Mouse (Mus musculus) neural tube, embryonic 14.5 days (tissue): ENCODE data around the gene Ubl5. TPM values are rescaled to one million over a fixed set of nuclear protein-coding genes. Genes with fewer than 3 reads are reported as not detected.
"Not testable (repeated sequence)": the region's sequence is repeated elsewhere in the genome, so short reads cannot be mapped to it uniquely, and the experiment has no call there.

ENCODE experiments used
- ATAC-seq: fragments of 200-750 bp; cut with Nextera tagmentation; 2 replicates; pipeline ENCODE4 v1.8.0; 2017; ENCODE audit warnings: low read depth, mild to moderate bottlenecking, moderate TSS enrichment, moderate library complexity
- H3K27ac ChIP-seq: fragments of 300-500 bp; sonication (generic); 2 replicates; pipeline ENCODE4 v1.5.1; 2014; ENCODE audit warnings: low read depth, mild to moderate bottlenecking, control low read depth, low read length, moderate library complexity, mixed read lengths
- H3K27me3 ChIP-seq: fragments of 300-500 bp; sonication (generic); 2 replicates; pipeline ENCODE4 v1.6.1; 2014; ENCODE audit warnings: low read length; ENCODE audit not compliant: control insufficient read depth, insufficient read depth
- H3K36me3 ChIP-seq: fragments of 300-500 bp; sonication (generic); 2 replicates; pipeline ENCODE4 v1.6.1; 2014; ENCODE audit warnings: low read length, mixed read lengths; ENCODE audit not compliant: control insufficient read depth, insufficient read depth
- H3K4me1 ChIP-seq: fragments of 300-500 bp; sonication (generic); 2 replicates; pipeline ENCODE4 v1.6.1; 2014; ENCODE audit warnings: low read length; ENCODE audit not compliant: control insufficient read depth, insufficient read depth
- H3K4me2 ChIP-seq: fragments of 300-500 bp; sonication (generic); 2 replicates; pipeline ENCODE4 v1.6.1; 2014; ENCODE audit warnings: mild to moderate bottlenecking, low read depth, low read length, control low read depth
- H3K4me3 ChIP-seq: fragments of 300-500 bp; sonication (generic); 2 replicates; pipeline ENCODE4 v1.5.1; 2014; ENCODE audit warnings: low read depth, low read length, control low read depth, mixed read lengths
- H3K9ac ChIP-seq: fragments of 300-500 bp; sonication (generic); replicated peaks from 2 replicates; pipeline ENCODE4 v1.6.1; 2014; ENCODE audit warnings: low read depth, mild to moderate bottlenecking, control low read depth, low read length, mixed read lengths
- H3K9me3 ChIP-seq: fragments of 300-500 bp; sonication (generic); 2 replicates; pipeline ENCODE4 v1.6.1; 2016; ENCODE audit warnings: low read length; ENCODE audit not compliant: control insufficient read depth
- WGBS: fragments of 180-500 bp; shearing (Covaris S2); extraction: QIAGEN DNeasy Blood & Tissue Kit; methylation state at CpG from one replicate; pipeline ENCODE4 v1.1.7; 2014; 5-methylcytosine and 5-hydroxymethylcytosine counted together
- polyA plus RNA-seq: library from polyadenylated mRNA; unstranded; fragments of >200 nt; fragmentation: Nextera tagmentation; extraction: Ambion mirVana; gene quantifications from 2 replicates; pipeline ENCODE4 v1.2.1, GENCODE M21; 2014

Ubl5 gene
- polyA plus RNA-seq, 1 experiment from 2014 or later = 488 TPM

GRCm38 (mm10) chr9:20635676-20636075 lies 7.0 kb upstream of the Ubl5 start:
- H3K27me3 ChIP-seq, H3K4me1 ChIP-seq, H3K27ac ChIP-seq, H3K4me2 ChIP-seq, H3K9ac ChIP-seq, ATAC-seq, H3K9me3 ChIP-seq, H3K4me3 ChIP-seq: not testable (repeated sequence)
- WGBS = 93% methylated on average over 8 of the region's 8 CpGs
- peaks cover 11% of the 10 kb centered on the region; the same call in 1 of the 2 replicates for H3K36me3 ChIP-seq

DNA sequence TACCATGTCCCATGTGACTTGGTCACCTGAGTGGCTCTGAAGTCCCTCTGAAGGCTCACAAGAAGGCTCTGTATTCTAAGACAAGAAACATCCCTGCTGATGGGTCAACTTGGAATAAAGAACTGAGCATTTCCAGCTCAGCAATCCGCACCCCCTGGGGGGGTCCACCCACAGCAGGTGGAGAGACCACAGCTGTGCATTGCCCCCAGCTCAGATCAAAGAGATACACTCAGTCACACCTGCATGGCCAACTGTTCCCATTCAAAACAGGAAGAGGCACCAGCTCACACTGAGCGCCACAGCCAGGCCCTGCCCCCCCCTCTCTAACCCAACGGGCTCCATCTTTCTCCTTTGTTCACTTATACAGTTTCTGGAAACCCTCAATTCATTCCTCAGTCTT lies 6.4 kb upstream of the Ubl5 start:
- Histone ChIP-seq H3K27me3 (no peaks in the 10 kb centered on the region), H3K27ac (no peak overlapping the region), H3K9ac (no peak overlapping the region), H3K4me3 (no peak overlapping the region), H3K36me3 (peaks cover 11% of the 10 kb centered on the region; the same call in 1 of the 2 replicates), H3K9me3 (no peaks in the 10 kb centered on the region), H3K4me1 (peaks cover 6% of the 10 kb centered on the region), H3K4me2 (no peak overlapping the region)
- 86% methylated on average over 3 of the region's 3 CpGs for WGBS
- peak; percentile 28; the same call in 1 of the 2 replicates for ATAC-seq

GRCm38 (mm10) chr9:20636790-20637189 lies 5.9 kb upstream of the Ubl5 start:
- Histone ChIP-seq H3K4me1 (peaks cover 10% of the 10 kb centered on the region), H3K27ac (no peak overlapping the region)
- no peak for ATAC-seq

GRCm38 (mm10) chr9:20638552-20638951 lies 4.1 kb upstream of the Ubl5 start:
- no peaks in the 10 kb centered on the region for H3K27me3 ChIP-seq
- peaks cover 10% of the 10 kb centered on the region for H3K4me1 ChIP-seq
- no peak overlapping the region for H3K27ac ChIP-seq
- no peaks in the 10 kb centered on the region for H3K9me3 ChIP-seq
- H3K4me2 ChIP-seq = no peak overlapping the region
- H3K36me3 ChIP-seq = peaks cover 11% of the 10 kb centered on the region; the same call in 1 of the 2 replicates
- H3K4me3 ChIP-seq = no peak overlapping the region
- H3K9ac ChIP-seq = no peak overlapping the region
- 94% methylated on average over 19 of the region's 19 CpGs for WGBS
- ATAC-seq = no peak

More at GRCm38 (mm10) chr9:20636790-20637189, 5.9 kb upstream of the Ubl5 start:
- peaks cover 11% of the 10 kb centered on the region; the same call in 1 of the 2 replicates for H3K36me3 ChIP-seq
- no peak overlapping the region for H3K9ac ChIP-seq
- no peaks in the 10 kb centered on the region for H3K9me3 ChIP-seq
- no peaks in the 10 kb centered on the region for H3K27me3 ChIP-seq
- 86% methylated on average over 2 of the region's 2 CpGs for WGBS
- no peak overlapping the region for H3K4me3 ChIP-seq
- no peak overlapping the region for H3K4me2 ChIP-seq

DNA sequence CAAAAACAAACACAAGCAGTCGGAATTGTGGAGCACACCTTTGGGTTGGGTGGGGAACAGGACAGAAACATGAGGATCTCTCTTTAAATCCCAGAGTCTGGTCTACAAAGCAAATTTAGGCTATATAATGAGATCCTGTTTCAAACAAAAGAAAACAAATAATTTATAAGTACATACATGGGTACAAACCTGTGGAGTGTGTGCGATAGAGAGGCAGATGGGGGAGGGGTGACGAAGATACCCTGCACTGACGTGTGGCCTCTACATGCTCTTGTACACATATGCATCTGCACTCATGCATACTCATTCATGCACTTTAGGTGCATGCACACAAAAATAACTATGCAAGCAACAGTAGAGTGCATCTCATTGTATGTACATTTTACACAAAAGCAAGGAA lies 3.2 kb upstream of the Ubl5 start:
- Histone ChIP-seq H3K4me1 (peaks cover 10% of the 10 kb centered on the region), H3K4me3 (no peak overlapping the region), H3K9me3 (no peaks in the 10 kb centered on the region), H3K27ac (no peak overlapping the region), H3K27me3 (no peaks in the 10 kb centered on the region), H3K36me3 (peaks cover 11% of the 10 kb centered on the region; the same call in 1 of the 2 replicates), H3K9ac (no peak overlapping the region), H3K4me2 (no peak overlapping the region)
- 90% methylated on average over 4 of the region's 4 CpGs for WGBS
- no peak for ATAC-seq

DNA sequence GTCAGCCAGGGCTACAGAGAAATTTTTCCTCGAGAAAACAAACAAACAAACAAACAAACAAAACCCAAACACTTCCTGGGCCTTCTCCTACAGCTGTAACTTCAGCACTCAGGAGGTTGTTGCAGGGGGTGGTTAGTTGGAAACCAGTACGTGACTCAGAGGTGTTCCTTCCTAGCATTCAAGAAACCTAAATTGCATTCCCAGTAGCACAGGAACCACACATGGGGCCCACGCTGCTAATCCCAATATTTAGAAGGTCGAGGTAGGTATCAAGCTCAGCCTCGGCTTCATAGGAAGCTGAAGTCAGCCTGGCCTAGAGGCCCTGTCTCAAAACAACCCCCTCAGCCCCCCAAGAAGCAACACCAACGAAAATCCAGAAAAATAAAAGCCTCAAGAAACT lies 1.2 kb upstream of the Ubl5 start:
- ATAC-seq = no peak
- peak overlapping the region; percentile 80 for H3K9ac ChIP-seq
- peak overlapping the region; percentile 80 for H3K27ac ChIP-seq

DNA sequence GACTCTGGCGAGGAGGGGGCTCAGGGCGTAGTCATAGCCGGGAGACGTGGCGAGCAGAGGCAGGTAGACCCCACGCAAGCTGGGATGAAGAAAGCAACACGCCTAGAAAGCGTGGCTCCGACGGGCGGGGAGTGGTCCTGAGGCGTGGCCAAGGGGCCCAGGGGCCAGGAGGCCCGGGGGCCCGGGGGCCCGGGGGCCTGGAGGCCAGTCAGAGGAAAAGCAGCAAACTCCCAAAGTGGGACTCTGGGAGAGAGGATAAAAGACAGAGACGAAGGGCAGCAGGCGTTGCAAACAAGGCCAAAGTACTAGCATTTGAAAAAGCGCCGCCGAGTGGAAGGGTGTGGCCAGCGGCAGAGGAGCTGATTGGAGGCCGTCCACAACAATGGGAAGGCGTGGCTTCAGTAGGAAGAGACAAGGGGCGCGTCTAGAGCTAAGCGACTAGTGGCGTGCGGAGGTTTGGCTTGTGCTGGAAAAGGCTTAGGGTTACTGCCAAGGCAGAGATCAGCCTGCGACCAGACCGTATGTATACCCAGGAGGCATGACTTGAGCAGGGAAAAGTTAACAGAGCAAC lies 303 bp downstream of the Ubl5 start:
- under 1% methylated on average over 30 of the region's 30 CpGs for WGBS
- peak overlapping the region; percentile 80 for H3K9ac ChIP-seq
- peaks cover 23% of the 10 kb centered on the region for H3K4me1 ChIP-seq
- H3K9me3 ChIP-seq = no peaks in the 10 kb centered on the region
- peak; percentile 87 for ATAC-seq
- H3K27ac ChIP-seq = peak overlapping the region; percentile 80
- H3K4me3 ChIP-seq = peak overlapping the region; percentile 69
- peak overlapping the region; percentile 68 for H3K4me2 ChIP-seq
- H3K27me3 ChIP-seq = no peaks in the 10 kb centered on the region
- H3K36me3 ChIP-seq = peaks cover 15% of the 10 kb centered on the region; the same call in 1 of the 2 replicates

More for the DNA sequence above, 1.2 kb upstream of the Ubl5 start:
- WGBS = 31% methylated on average over 6 of the region's 6 CpGs
- peaks cover 21% of the 10 kb centered on the region for H3K4me1 ChIP-seq
- H3K9me3 ChIP-seq = no peaks in the 10 kb centered on the region
- H3K4me3 ChIP-seq = peak overlapping the region; percentile 69
- no peaks in the 10 kb centered on the region for H3K27me3 ChIP-seq
- H3K4me2 ChIP-seq = peak overlapping the region; percentile 68
- peaks cover 11% of the 10 kb centered on the region; the same call in 1 of the 2 replicates for H3K36me3 ChIP-seq

DNA sequence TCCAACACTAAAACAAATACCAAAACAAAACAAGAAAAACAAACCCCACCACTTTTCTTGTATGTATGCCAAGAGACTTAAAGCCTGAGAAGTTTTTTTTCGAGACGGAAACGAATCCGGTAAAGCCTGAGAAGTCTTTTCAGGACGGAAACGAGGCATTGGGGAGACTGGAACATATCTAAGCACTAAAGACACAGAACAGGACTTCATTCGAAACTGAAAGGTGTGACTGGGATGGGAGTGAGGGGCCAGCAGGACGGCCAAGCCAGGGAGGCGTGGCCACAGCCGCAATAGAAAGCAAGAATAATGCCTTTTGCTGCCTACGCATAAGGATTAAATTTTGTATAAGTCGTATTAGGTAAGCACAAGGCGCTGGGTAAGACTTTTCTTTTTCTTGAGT lies 1.1 kb downstream of the Ubl5 start:
- Histone ChIP-seq H3K27ac (peak overlapping the region; percentile 76; the same call in 1 of the 2 replicates), H3K4me3 (peak overlapping the region; percentile 69), H3K9me3 (no peaks in the 10 kb centered on the region), H3K4me1 (peaks cover 23% of the 10 kb centered on the region), H3K27me3 (no peaks in the 10 kb centered on the region), H3K36me3 (peaks cover 16% of the 10 kb centered on the region; the same call in 1 of the 2 replicates), H3K4me2 (peak overlapping the region; percentile 68), H3K9ac (peak overlapping the region; percentile 80)
- 8% methylated on average over 13 of the region's 13 CpGs for WGBS
- no peak for ATAC-seq

DNA sequence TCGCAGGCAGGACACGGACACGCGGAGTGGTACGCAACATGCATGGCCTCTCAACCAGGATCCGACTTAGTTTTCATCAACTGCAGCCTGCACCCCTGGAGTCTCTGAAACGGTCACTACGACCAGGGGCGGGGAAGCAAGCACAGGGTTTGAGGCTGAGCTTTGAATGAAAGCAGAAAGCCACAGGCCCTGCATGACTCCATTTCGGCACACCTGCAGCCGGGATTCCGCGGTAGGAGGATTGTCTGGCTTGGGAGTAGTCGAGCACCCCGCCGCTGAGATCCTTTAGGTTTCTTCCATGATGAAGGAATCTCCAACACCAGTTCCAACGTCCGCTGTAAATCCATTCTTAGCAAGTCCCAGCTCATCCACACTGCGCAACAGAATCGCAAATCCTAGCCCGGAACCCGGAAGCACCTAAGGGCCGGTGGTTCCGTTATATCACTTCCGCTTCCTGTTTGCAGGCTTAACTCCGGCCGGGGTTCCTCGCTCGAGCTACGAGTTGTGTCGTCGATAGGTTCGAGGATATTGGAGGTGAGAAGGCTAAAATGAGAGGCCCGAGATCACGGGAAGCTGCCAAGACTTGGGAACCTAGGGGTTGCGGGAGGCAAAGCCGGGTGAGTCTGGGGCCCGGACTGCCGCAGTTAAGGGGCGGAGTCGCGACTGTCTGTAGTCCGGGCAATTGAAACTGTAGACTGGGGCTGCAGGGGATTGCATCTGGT lies 1.8 kb downstream of the Ubl5 start, which contains the start of gene Fbxl12:
Gene Fbxl12, minus strand, starts transcription at position 408 of the 722 bp plus-strand sequence.
- peak within 1 kb of the TSS; percentile 69 for H3K4me3 ChIP-seq
- peak within 1 kb of the TSS; percentile 68 for H3K4me2 ChIP-seq
- WGBS = under 1% methylated on average over 43 of the region's 43 CpGs
- H3K9ac ChIP-seq = peak within 1 kb of the TSS; percentile 80
- peak; percentile 22; the same call in 1 of the 2 replicates for ATAC-seq
- H3K27me3 ChIP-seq = no peaks in the 10 kb centered on the region
- no peaks in the 10 kb centered on the region for H3K9me3 ChIP-seq
- peaks cover 23% of the 10 kb centered on the region for H3K4me1 ChIP-seq
- peak within 1 kb of the TSS; percentile 76 for H3K27ac ChIP-seq
- H3K36me3 ChIP-seq = peaks cover 12% of the 10 kb centered on the region; the same call in 1 of the 2 replicates
